Comparison of ENCODE assay signal across 10 mouse cellular contexts in the genomic region with DNA sequence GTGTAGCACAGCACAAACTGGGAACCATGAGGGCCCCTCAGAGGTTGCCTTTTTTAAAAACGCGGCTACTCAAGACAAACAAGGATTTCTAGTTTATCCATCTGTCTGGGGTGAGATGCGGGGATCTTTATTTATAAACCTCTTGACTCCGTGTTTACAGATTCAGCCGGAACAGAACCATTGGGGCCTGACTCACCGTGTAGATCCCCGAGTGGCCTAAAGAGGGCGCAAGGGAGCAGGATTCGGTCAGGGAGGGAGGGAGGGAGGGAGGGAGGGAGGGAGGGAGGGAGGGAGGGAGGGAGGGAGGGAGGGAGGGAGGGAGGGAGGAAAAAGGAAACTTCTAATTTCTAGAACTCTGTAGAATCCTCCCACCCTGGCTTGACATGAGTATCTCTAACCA.
DNase-seq lines count a peak whose midpoint lies in the region; ATAC-seq lines count a peak whose summit lies in the region.
"Had no signal": no experiment of that assay in that cellular context is flagged by ENCODE, and none has a peak within 500 bp of the region (broad histone marks: within the 10 kb centered on the region; RNA-seq: fewer than 3 reads in every experiment).

No protein-coding gene starts in this region.

- WGBS in embryonic facial prominence, embryonic 15.5 days: 30% methylated on average over 8 of the region's 9 CpGs

- DNase-seq in kidney, postnatal 4 days: peak; percentile 63
- DNase-seq in kidney, postnatal 14 days: no peak
- DNase-seq in retina, embryonic 14.5 days (ENCODE audit: low spot score): peak; percentile 48
- no peak for DNase-seq in retina, postnatal 1 day
- peak; percentile 70 for DNase-seq in adrenal gland, postnatal 14 days
- no peak for DNase-seq in layer of hippocampus, adult 9-11 months

- peaks cover 13% of the 10 kb centered on the region for H3K4me1 ChIP-seq in embryonic facial prominence, embryonic 15.5 days

- H3K36me3 ChIP-seq in embryonic facial prominence, embryonic 15.5 days: no peaks in the 10 kb centered on the region
- H3K36me3 ChIP-seq: heart, embryonic 12.5 days; kidney, embryonic 15.5 days had no signal

- H3K4me3 ChIP-seq in embryonic facial prominence, embryonic 15.5 days (replicated peaks): no peak overlapping the region
- H3K4me3 ChIP-seq: heart, embryonic 12.5 days; kidney, embryonic 15.5 days had no signal

- no peaks in the 10 kb centered on the region for H3K27me3 ChIP-seq in embryonic facial prominence, embryonic 15.5 days

- no peak for ATAC-seq in embryonic facial prominence, embryonic 15.5 days (ENCODE audit: insufficient number of reproducible peaks, low FRiP score, low TSS enrichment, low read depth)

- no peak overlapping the region for H3K4me2 ChIP-seq in embryonic facial prominence, embryonic 15.5 days (replicated peaks)
- H3K4me2 ChIP-seq: heart, embryonic 12.5 days; kidney, embryonic 15.5 days had no signal

- H3K9ac ChIP-seq in embryonic facial prominence, embryonic 15.5 days: no peak overlapping the region
- H3K9ac ChIP-seq: heart, embryonic 12.5 days; kidney, embryonic 15.5 days; liver, embryonic 14.5 days had no signal

- H3K9me3 ChIP-seq in embryonic facial prominence, embryonic 15.5 days (replicated peaks): no peaks in the 10 kb centered on the region
- H3K9me3 ChIP-seq: heart, embryonic 12.5 days; kidney, embryonic 15.5 days had no signal

- H3K27ac ChIP-seq in embryonic facial prominence, embryonic 15.5 days (replicated peaks): 0 out of 2 replicates have a peak overlapping the region, but pooled peaks have one; percentile 39
- H3K27ac ChIP-seq: kidney, embryonic 15.5 days; liver, embryonic 14.5 days had no signal

Comparison
In these comparisons a context has a peak if more than half of its experiments do, and no peak if none do; other contexts are left out.
1. DNase-seq: peak in kidney, postnatal 4 days (2 of 2), retina, embryonic 14.5 days (single experiment) and adrenal gland, postnatal 14 days (single experiment); none in kidney, postnatal 14 days (single experiment), retina, postnatal 1 day (single experiment) and layer of hippocampus, adult 9-11 months (single experiment).